Mouse (Mus musculus) hematopoietic stem cell, adult 5-6 weeks (primary cell): ENCODE results near the gene Trpc4ap. TPM values are rescaled to one million over a fixed set of nuclear protein-coding genes. Genes with fewer than 3 reads are reported as not detected.

ENCODE experiments used
- ATAC-seq, 2 experiments: fragments of 125-278 bp in 1 of 2; replicated peaks in 1 of 2; 2 replicates each; pipeline ENCODE4 v1.8.0; 2016 to 2017; ENCODE audit warnings: inconsistent platforms in 2 of 2, mild to moderate bottlenecking in 2 of 2, moderate number of reproducible peaks in 2 of 2, low read depth in 1 of 2, moderate TSS enrichment in 1 of 2; ENCODE audit not compliant: low FRiP score in 2 of 2, poor library complexity in 2 of 2, severe bottlenecking in 2 of 2, insufficient read depth in 1 of 2, low TSS enrichment in 1 of 2
- total RNA-seq: library from RNA; stranded (forward); fragments of 172-1452, 232-1000 nt; gene quantifications from 2 replicates; pipeline ENCODE4 v1.2.3, GENCODE M21; 2017

Trpc4ap gene
- total RNA-seq, 1 experiment from 2014 or later: 82.7 TPM

DNA sequence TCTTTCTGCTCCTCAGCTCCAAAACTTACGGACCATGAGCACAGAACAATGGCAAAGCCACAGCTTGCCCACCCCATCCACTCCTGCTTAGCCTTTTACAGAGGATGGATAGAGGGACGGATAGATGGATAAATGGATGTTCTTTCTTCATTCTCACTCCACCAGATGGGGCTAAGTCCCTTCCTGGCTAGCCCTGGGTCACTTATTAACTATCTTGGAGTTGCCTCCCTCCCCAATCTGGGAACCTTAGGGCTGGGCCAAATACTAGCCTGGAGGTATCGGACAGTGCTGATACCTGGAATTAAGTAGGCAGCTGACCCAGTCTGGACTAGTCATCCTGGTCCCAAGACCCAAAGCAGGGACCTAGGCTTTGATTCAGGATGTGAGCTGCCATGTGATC lies 88.5 kb downstream of the Trpc4ap start:
- no peak for ATAC-seq

DNA sequence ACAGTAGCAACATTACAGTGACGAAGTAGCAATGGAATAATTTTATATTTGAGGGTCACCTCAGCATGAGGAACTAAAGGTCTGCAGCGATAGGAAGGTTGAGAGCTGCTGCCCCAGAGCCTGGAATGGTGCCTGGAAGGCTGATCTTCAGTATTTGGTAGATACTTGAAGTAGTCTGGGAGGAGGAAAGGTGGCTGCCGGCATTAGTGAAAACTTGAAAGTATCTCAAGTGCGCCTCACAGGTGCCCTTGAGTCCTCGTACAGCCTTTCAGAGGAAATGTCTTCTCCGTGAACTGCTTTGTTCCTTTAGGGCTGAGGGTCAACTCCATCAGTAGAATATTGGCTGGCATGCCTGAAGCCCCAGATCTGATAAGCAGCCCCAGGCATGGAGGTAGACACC lies 96.7 kb downstream of the Trpc4ap start:
- ATAC-seq: no peak

DNA sequence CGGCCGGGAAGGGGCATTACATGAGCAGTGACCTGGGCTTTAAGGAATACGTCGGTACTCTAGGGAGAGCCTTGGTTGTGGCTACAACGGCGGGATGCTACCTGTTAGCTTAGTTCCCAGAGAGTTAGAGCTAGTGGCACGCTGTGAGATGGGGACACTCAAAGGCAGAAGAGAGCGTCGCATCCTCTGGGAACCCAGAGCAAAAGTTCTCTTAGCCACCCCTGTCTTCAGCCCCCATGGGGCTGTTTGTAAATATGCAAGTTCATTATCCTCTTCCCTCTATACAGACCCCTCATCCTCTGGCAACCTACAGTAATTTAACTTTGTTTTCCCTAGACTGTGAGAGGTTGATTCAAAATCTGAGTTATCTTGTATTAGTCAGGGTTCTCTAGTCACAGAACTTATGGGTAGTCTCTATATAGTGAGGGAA lies 99.3 kb downstream of the Trpc4ap start:
- ATAC-seq: no peak

DNA sequence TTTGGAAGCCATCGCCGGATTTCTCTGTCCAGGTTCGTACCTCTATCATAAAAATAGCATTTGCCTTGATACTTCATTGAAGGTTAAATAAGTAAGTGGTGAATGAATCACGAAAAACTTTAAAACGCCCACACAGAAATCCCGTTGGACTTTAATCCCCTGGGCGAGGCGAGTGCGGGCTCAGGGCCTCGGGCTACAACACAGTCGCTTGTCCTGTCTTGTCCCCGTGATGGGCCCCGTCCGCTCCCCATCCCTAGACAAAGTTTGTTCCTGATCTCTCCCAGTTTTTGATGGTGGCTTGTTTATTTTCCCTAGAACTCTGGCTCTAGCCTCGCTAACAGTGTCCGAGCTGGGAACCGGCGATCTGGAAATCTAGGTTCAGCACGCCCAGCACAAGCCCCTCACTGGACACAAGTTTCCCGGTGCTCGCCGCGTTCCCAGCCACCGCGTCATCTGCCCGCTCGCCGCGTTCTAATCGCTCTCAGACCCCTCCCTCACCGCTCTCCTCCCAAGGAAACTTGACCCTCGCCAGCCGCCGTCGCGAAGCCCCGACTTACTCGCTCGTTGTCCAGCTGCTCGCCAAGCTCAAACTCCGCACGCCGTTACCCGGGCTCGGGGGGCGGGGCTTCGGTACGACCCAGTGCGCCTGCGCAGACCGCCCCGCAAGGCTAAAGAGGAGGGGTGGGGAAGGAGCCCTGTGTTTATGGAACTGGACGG lies 99.9 kb downstream of the Trpc4ap start, which contains the start of gene Gss:
TSS of gene Gss (minus strand) at position 674 of the 717 bp plus-strand sequence.
- ATAC-seq: peak; percentile 91 to 93

DNA sequence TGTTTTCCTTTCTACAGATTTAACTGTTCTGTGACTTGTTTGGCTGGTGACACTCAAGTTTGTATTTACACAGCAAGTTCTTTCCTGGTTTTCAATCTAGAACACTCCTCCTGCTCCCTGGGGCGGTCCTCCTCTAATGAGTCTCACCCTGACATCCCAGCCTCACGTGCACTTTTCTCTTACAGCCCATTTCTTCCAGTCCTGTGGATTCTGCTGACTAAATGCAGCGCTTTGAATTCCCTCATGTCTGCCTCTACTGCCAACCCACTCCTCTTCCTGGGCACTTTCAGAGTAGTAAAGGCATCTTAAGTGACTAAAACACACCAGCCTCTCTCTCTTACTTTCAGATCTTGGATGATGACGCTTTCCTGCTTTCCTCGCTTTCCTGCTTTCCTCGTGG lies 100.5 kb downstream of the Trpc4ap start:
- no peak for ATAC-seq

DNA sequence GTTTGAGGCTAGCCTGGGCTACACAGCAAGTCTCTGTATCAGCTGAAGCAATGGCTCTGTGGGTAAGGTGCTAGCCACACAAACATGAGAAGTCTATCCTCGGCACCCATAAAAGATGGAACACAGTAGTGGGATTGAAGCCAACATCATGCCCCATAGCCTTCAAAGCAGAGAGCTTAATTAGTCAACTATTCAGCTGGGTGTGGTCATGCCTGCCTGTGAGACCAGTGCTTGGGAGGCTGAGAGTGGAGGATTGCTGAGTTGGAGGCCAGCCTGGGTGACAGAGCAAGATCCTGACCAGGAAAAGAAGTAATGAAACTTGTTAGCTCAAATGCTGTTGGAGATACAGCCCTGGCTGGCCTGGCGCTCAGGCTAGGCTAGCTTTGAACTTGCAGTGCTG lies 101.3 kb downstream of the Trpc4ap start:
- ATAC-seq: no peak

DNA sequence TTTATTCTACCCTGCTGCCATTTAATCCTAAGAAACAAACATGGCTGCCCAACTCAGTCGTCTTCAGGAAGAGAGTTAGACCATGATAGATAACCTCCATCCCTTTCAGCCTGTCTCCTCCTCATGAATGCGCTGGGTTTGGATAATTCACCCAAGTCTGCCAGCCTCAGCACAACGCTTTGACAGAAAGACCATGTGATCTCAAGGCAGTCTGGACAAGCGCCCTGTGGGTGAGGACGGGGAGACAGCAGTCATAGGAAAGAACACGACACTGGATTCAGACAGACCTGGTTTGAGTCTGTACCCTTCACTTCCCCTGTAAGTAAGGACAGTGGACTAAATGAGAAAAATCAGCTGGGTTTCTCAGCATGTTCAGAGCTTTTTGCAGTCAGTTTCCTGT lies 102.7 kb downstream of the Trpc4ap start:
- no peak for ATAC-seq

DNA sequence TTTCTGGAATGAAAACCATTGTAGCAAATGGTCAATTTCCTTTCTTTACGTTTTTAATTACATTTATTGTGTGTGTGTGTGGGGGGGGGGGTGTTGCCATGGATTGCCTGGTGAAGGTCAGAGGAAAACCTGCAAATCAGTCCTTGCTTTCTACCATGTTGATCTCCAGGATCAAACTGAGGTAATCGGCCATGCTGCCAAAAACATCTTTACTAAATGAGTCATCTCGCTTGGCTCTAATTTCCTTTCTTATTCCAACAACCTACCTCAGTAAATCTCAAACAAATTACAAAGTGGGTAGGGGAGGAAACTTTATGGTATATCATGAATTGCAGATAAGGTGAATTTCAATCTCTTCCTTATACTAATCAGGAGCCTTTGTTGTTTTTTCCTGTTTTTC lies 104.0 kb downstream of the Trpc4ap start:
- no peak for ATAC-seq

DNA sequence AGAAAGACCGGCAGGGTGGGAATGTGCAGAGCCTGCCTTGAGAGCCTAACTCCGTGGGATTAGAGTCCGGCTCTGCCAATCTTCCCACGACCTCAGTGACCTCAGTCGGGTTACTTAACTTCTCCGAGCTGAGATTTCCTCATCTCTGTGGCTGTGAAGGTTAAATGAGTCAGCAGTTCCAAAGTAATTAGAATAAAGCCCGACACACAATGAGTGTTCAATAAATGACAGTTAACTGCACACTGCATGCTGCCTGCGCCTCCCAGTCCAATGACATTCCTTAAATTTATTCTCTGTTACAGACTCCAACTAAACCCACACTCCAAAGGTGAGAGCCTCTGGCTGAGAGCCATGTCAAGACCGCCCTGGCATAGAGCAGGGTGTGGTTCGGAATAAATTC lies 106.7 kb downstream of the Trpc4ap start:
- no peak; a peak in 1 of 4 replicates for ATAC-seq

DNA sequence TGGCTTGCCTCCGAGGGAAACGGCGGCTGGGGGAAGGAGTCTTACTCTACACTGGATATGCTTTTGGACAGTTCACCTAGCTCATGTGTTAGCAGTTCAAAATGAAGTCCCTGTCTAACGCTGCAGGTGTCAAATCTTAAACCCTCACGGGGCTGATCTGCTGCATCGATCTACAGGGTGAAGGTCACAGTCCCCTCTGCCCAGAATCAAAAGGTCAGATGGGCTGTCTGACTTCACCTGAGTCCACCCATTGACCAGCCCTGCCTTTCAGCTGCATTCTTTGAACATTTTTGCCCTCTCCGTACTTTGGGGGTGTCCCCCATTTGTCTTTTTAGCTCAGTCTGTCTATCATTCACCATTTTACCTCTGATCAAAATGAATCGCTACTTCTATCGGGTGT lies 107.1 kb downstream of the Trpc4ap start:
- no peak for ATAC-seq

Other genes starting within 250 kb of the Trpc4ap start
- 12.5 and 22.1 TPM in 2 replicates for gene Ncoa6, start 218.5 kb downstream of the Trpc4ap start, total RNA-seq
- 16.6 and 19.4 TPM in 2 replicates for gene Acss2, start 174.4 kb downstream of the Trpc4ap start, total RNA-seq
- not detected in 2 replicates for gene Ggt7, start 174.1 kb downstream of the Trpc4ap start, total RNA-seq
- gene Gss, start 99.6 kb downstream of the Trpc4ap start, total RNA-seq: 18.3 and 32.5 TPM in 2 replicates
- 0.10 TPM in 1 of 2 replicates, not detected in the other for gene Myh7b, start 81.2 kb downstream of the Trpc4ap start, total RNA-seq
- gene Edem2, start 37.1 kb upstream of the Trpc4ap start, total RNA-seq: 44.5 and 48.5 TPM in 2 replicates
- gene Gm17581, start 43.5 kb upstream of the Trpc4ap start, total RNA-seq: not detected in 2 replicates
- gene Procr, start 58.7 kb upstream of the Trpc4ap start, total RNA-seq: 71.9 and 78.0 TPM in 2 replicates
- 0.10 TPM in 1 of 2 replicates, not detected in the other for gene Mmp24, start 83.0 kb upstream of the Trpc4ap start, total RNA-seq
- gene BC029722, start 127.0 kb upstream of the Trpc4ap start, total RNA-seq: 21.0 and 27.2 TPM in 2 replicates
- 32.9 and 107 TPM in 2 replicates for gene Eif6, start 134.5 kb upstream of the Trpc4ap start, total RNA-seq
- not detected in 2 replicates for gene Fam83c, start 142.5 kb upstream of the Trpc4ap start, total RNA-seq
- gene Uqcc1, start 237.9 kb upstream of the Trpc4ap start, total RNA-seq: 28.0 and 59.3 TPM in 2 replicates
- gene Gm15557, start 248.3 kb upstream of the Trpc4ap start, total RNA-seq: not detected in 2 replicates